Mouse (Mus musculus): ENCODE data around the gene Nip7. TPM values are rescaled to one million over a fixed set of nuclear protein-coding genes. Genes with fewer than 3 reads are reported as not detected.

Gene Nip7
- polyA plus RNA-seq (2012; rRNA removed) = 20.0 and 23.8 TPM in 2 replicates

GRCm38 (mm10) chr8:107056076-107056972, at the start of gene Nip7, which contains the start of gene Cog8:
Gene Nip7 (plus strand): TSS chr8:107056877.
Gene Cog8 (minus strand): TSS chr8:107056689.

GRCm38 (mm10) chr8:107030650-107031576, 25.8 kb upstream of the Nip7 start, which contains the start of gene Vps4a:
Gene Vps4a (plus strand): TSS chr8:107031222.

GRCm38 (mm10) chr8:107048061-107048941, 8.4 kb upstream of the Nip7 start, which contains the start of gene Pdf:
Gene Pdf (minus strand): TSS chr8:107048614.

GRCm38 (mm10) chr8:107065511-107066496, 9.1 kb downstream of the Nip7 start, which contains the start of gene Tmed6:
Gene Tmed6 (minus strand): TSS chr8:107065644.

GRCm38 (mm10) chr8:107096366-107097036, 39.8 kb downstream of the Nip7 start, which contains the start of gene Terf2:
Gene Terf2 (minus strand): TSS chr8:107096547.

Other genes with a start within 250 kb of the Nip7 start
- 0.10 and 0.12 TPM in 2 replicates for gene Has3, start 186.6 kb upstream of the Nip7 start, polyA plus RNA-seq (2012; rRNA removed)
- gene Utp4, start 163.2 kb upstream of the Nip7 start, polyA plus RNA-seq (2012; rRNA removed) = 17.6 and 19.6 TPM in 2 replicates
- 1.1 and 1.2 TPM in 2 replicates for gene Sntb2, start 121.1 kb upstream of the Nip7 start, polyA plus RNA-seq (2012; rRNA removed)
- gene Vps4a, start 25.7 kb upstream of the Nip7 start, polyA plus RNA-seq (2012; rRNA removed) = 12.3 and 12.4 TPM in 2 replicates
- gene Pdf, start 8.3 kb upstream of the Nip7 start, polyA plus RNA-seq (2012; rRNA removed) = 10.5 and 11.7 TPM in 2 replicates
- gene Cog8, start 188 bp upstream of the Nip7 start, polyA plus RNA-seq (2012; rRNA removed) = 17.1 and 17.2 TPM in 2 replicates
- gene Tmed6, start 8.8 kb downstream of the Nip7 start, polyA plus RNA-seq (2012; rRNA removed) = 1.3 and 1.4 TPM in 2 replicates
- gene Terf2, start 39.7 kb downstream of the Nip7 start, polyA plus RNA-seq (2012; rRNA removed) = 7.0 and 7.8 TPM in 2 replicates
- gene Cyb5b, start 93.8 kb downstream of the Nip7 start, polyA plus RNA-seq (2012; rRNA removed) = 25.6 and 33.2 TPM in 2 replicates
- 6.9 and 8.4 TPM in 2 replicates for gene Nfat5, start 236.6 kb downstream of the Nip7 start, polyA plus RNA-seq (2012; rRNA removed)

Measured in liver, embryonic 18 days (tissue).